Mouse (Mus musculus): ENCODE measurements around the gene Magi2.

DNA sequence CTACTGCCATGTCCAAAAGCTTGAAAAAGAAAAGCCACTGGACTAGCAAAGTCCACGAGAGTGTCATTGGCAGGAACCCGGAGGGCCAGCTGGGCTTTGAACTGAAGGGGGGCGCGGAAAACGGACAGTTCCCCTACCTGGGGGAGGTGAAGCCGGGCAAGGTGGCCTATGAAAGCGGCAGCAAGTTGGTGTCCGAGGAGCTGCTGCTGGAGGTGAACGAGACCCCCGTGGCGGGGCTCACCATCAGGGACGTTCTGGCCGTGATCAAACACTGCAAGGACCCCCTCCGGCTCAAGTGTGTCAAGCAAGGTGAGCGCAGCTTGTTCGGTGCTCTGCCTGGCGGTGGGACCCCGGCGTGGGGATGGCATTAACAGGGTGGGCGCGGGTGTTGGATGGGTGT is 445 bp downstream of the Magi2 start:
- TF ChIP-seq POLR2A (IDR thresholded peaks at IDR 0.05; ENCODE audit: control insufficient read depth, extremely low read depth, insufficient read depth, low read length, poor library complexity) = no peak
- TF ChIP-seq CTCF (IDR thresholded peaks at IDR 0.05; ENCODE audit: borderline replicate concordance, control insufficient read depth, extremely low read depth, insufficient read depth, low read length, poor library complexity) = no peak

Data from thymus, adult 2 months (tissue).